Mouse (Mus musculus) heart, postnatal 10 days (tissue): ENCODE results near the gene Sh3kbp1. TPM values are rescaled to one million over a fixed set of nuclear protein-coding genes. Genes with fewer than 3 reads are reported as not detected.

Source experiments
- DNase-seq, 2 experiments: peaks; one replicate each; pipeline ENCODE4 v3.0.0; 2021
- intact Hi-C: fragments of 180-260 bp; cut with DNase I; formaldehyde crosslinking; loops from one replicate; pipeline ENCODE4 v1.15.1; 2025
- total RNA-seq, 2 experiments: library from RNA; stranded (reverse); gene quantifications; 2 replicates each; pipeline ENCODE4 v1.2.3; 2021

Sh3kbp1 gene
- total RNA-seq, 2 experiments from 2014 or later: 214 to 218 TPM

DNA sequence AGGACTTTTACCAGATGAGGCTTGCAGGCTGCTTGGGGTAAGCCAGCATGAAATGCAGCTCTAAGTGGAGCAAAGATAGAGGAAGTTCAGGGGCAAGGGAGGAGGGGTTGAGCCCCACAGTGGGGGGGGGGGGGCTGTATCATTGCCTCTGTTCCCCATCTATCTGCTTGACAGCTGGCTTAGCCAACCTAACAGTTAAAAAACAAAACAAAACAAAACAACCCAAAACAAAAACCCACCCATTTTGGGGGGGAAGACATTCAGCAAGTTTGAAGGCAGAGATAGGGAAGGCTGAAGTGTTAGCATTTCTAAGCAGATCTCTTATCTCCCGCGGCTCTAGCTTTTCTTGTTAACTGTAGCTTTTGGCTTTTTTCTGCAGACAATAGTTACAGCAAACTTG lies 49.2 kb downstream of the Sh3kbp1 start:
- DNase-seq: no peak
- intact Hi-C loops: no loop called here

DNA sequence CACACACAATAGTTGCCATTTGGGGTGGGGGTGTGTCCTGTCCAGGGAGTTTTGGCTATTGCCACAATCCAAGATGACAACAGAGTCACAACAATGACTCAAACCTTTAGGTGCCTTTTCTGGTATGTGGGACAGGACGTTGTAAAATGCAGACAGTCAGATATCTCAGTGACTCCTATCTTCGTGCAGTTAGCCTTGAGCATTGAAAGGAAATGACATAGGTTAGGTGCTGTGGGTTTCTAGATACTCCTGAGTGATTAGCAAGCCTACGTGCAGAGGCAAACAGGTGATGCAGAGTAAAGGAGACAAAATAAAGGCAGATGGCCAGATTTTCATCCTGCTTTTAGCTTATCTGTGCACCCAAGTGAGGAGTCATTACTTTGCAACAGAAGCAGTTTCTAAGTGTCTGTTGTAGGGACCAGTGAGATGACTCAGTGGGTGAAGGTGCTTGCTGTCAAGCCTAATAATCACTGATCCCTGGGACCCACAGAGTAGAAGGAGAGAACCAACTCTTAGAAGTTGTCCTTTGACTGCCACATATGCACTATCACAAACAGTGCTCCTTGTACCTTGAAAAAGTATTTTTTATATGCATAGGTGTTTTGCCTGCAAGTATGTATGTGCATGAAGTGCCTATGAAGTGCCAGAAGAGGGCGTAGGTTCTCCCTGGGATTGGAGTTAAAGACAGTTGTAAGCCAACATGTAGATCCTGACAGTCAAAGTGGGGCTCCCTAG lies 50.7 kb downstream of the Sh3kbp1 start:
- DNase-seq: no peak
- intact Hi-C loops: no loop called here

DNA sequence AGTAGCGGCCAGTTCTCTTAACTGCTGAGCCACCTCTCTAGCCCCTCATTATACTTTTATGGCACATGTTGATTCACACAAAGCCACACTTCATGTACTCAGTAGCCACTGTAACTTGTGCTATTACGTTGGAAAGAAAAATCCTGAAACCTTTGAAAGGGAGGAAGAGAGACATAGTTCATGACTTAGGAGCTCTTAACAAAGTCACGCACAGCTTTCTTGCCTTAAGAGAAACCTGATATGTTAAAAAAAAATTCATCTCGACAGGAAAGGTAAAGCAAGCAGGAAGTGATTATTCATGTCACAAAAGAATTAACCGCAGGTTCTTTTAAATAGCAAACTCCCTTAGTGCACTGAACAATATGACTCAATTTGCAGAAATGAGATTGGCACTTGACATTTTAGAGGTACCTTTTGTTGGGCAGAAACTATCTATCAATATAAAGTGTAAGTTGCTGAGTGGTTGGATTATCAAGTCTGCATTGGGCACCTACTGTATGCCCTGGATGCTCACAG lies 51.3 kb downstream of the Sh3kbp1 start:
- no peak for DNase-seq
- intact Hi-C loops: no loop called here

DNA sequence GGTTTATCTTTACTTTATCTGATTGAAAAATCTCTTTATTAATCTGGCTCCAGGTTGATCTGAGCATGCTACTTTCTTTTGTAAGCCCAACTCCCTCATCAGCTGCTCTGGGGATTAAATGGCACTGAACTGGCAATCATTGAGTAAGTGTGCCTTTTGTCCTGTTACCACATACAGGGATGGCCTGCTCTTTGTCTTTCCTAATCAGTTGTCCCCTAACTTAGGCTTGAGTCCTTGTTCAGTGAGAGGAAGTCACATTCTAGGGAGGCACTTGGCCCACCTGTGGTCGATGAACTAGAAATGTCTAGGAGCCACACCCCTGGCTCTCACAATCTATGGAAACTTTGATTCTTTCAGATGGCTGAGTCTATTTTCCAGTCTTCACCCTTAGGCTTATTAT lies 58.4 kb downstream of the Sh3kbp1 start:
- no peak for DNase-seq
- intact Hi-C loops: no loop called here

DNA sequence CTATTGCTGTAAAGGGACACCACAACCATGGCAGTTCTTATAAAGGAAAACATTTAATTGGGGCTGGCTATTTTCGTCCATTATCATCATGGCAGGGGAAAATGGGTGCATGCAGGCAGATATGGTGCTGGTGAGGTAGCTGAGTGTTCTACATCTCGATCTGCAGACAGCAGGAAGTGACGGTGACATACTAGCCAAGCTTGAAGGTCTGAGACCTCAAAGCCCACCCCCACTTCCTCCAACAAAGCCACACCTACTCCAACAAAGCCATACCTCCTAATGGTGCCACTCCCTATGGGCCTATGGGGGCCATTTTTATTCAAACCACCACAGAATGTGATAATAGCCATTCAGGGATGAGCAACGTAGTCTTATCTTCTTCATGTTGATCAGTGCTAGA lies 59.8 kb downstream of the Sh3kbp1 start:
- DNase-seq: no peak
- intact Hi-C loops: no loop called here

DNA sequence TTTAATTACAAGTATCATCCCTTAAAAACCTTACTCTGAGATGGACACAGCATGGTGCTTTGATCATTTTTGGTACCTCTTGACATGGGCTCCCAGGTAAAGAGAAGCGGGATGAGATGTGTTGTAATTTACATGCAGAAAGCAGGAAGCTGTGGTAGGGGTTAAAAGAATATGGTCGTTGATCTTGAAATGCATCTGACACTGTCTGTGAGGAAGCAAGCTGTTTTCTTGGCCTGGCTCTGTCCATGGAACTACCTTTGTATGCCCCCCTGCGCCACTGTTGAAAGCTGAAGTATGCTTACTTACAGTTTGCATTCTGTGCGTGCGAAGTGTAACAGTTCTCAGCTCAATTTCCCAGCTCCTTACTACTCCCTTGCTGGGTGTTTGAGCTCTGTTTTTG lies 61.6 kb downstream of the Sh3kbp1 start:
- intact Hi-C loops: no loop called here
- no peak for DNase-seq

DNA sequence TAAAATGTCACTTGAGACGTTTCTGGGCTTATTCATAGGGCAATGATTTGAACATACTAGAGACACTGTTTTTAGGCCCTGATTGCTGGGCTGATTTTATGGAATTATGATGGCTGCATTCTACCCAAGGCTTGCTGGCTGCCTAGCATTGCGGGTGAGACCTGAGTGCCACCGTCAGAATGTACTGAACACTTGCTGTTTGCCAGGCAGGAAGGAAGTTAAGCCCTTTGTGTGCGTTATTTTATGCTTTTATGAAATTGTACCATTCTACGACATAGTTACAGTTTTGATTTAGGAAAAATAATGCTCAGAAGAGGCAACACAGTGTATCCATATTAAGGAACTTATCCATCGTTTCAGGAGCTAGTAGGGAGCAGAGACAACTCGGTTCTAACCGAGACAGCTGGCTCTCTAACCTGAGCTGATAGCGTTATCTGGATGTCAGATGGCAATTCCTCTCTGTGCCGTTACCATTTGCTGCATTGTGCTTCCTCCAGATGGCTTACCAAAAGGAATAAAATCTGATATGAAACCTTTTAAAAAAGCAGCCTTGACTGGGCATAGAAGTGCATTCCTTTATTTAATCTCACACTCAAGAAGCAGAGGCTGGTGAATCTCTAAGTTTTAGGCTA lies 62.8 kb downstream of the Sh3kbp1 start:
- no peak for DNase-seq
- intact Hi-C loops: no loop called here

DNA sequence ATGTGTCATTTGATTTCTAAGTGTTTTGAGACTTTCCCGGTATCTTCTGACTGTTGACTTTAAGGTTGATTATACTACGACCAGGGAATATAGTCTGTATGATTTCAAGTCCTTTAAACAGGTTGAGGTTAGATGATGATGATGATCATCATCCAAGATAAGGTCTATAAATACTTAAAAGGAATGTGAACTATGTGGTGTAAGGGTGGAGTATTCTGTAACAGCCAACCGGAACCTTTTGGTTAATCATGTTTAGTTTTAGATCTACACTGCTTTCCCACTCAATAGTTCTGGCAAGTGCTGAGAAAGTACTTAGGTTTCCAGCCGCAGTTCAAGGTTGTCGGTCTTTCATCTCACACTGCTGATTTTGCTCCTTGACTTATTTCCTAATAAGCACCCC lies 66.1 kb downstream of the Sh3kbp1 start:
- DNase-seq: no peak
- intact Hi-C loops: no loop called here

DNA sequence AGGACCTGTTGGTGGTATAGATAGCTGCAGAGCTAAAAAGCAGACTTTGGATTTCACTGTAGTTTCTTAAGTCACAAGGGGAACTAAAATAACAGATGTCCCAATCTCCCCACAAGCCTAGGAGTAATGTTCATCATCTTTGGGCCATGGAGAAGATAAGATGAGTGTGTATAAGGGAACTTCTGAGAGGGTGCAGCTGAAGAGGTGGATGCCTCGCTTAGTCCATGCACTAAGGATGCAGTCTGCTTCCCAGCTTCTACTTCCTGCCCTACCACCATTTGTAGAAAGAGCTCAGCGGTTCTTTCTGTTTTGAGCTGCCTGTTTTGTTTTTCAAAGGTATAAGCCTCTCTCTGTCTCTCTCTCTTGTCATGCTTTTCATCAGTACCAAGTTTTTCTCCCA lies 69.5 kb downstream of the Sh3kbp1 start:
- DNase-seq: no peak
- intact Hi-C loops: no loop called here

DNA sequence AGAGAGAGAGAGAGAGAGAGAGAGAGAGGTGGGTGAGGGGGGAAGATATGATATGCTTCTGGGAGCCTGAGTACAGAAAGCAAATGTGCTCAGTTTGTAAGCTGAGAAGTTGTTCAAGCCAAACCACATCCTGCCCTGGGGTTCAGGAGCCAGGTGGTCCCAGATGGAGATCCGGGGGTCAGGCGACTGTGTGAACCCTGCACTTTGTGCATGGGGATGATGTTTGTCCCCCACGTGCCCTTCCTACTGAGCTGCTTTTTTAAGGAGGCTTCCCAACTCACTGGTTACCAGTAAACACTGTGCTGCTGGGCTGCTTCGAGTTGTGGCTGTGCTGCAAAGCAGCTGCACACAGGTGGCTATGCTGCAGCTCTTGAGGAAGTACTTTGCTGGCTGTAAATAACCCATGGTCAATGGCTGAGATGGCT lies 70.0 kb downstream of the Sh3kbp1 start:
- peak; percentile 22 to 30 for DNase-seq
- intact Hi-C loops: no loop called here

DNA sequence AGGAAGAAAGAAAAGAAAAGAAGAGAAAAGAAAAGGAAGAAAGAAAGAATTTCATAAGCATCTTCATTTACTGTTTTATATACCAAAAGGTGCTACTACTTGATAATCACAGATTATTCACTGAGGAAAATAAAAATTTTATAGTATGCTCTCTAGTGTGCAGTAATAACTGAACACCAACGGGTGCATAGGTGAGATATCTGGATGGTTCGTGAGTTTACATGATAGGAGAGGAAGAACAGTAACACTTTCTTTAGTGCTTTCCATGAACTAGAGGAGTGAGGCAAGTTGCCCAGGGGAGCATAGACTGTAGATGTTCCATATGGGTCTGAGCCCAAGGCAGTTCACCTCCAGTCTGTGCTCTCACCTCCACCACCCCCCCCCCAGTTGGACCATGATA lies 75.8 kb downstream of the Sh3kbp1 start:
- no peak for DNase-seq
- intact Hi-C loops: no loop called here

DNA sequence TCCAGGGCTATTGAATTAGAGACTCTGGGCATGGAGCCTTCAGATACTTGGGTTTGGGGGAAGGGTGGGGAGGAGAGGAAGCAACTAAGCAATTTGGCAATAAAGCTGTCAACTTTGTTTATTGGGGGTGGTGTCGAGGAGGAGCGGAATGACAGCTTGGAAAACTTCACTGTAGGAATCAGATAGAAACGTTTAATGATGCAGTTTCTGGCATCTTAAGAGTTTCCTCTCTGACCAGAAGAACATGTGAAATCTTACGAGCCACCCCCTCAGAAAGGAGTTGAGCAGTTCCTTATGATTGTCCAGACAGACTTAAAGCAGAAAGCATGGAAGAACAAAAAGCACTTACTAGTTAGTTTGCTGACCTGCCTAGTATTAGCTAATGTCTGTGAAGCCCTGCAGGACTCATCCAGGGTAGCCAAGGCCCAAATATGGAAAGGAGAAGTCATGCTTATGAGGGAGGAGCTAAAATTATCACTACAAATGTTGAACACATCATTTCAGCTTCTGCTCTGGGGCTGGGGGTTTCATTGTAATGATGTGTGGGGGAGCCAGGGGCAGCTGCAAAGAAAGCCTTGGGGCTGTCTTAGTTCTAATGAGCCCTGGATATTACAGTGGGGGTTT lies 77.4 kb downstream of the Sh3kbp1 start:
- no peak for DNase-seq
- intact Hi-C loops: loop anchor here (5.0 kb wide), 1 partner anchor 77 kb away; the partner anchor contains the start of gene Sh3kbp1

DNA sequence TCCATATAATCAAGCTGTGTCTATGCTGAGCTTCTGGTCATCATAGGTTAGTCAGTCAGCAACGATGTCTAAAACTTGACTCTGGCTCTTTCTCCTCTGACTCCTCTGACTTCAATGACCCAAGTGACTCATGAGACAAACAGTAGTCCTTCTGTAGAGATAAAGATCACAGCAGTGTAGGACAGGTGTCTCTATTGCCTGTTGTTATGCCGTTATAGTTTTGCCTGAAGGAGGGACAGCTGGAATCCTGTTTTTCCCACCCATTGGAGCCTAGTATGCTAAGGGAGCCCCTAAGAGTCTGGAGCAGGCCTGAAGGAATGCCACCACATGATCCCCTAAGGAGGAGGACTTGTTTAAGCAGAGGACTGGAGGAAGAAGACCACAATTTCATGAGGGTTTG lies 78.3 kb downstream of the Sh3kbp1 start:
- intact Hi-C loops: loop anchor here (5.0 kb wide), 1 partner anchor 78 kb away; the partner anchor contains the start of gene Sh3kbp1
- no peak for DNase-seq

DNA sequence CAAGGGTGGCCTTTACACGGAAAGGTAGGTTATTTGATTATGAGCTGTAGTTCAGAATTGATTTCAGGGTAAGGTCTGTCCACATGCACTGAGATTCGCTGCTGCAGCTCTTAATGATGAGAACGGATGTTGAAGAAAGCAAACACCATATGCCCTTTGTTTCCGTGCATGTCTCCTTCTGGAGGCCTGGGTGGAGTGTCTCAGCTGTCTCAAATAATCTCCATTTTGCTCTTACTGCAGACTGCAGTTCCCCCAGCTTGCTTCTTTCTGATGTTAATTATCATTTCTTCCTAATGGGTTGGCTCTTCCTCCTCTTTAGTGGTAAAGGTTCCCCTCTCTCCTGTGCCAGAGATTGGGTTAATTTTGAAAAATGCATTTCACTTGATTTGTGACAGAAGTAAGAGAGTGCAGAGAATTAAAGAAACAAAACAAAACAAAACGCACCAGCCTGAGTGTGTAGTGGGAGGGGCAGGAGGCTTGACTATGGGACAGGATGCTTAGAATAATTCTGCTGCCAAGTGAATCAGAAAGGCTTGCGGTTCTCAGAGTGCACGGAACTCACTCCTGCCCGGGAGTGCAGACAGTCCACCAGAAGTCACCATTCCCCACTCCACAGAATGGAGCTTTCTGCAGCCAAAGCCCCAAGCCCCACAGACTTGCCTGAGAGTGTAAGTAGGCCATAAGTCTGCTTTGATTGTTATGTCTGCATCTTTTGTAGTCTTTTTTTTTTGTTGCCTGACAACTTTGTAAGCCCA lies 81.2 kb downstream of the Sh3kbp1 start:
- DNase-seq: peak; percentile 16 to 34
- intact Hi-C loops: loop anchor here (5.0 kb wide), 1 partner anchor 81 kb away; the partner anchor contains the start of gene Sh3kbp1

DNA sequence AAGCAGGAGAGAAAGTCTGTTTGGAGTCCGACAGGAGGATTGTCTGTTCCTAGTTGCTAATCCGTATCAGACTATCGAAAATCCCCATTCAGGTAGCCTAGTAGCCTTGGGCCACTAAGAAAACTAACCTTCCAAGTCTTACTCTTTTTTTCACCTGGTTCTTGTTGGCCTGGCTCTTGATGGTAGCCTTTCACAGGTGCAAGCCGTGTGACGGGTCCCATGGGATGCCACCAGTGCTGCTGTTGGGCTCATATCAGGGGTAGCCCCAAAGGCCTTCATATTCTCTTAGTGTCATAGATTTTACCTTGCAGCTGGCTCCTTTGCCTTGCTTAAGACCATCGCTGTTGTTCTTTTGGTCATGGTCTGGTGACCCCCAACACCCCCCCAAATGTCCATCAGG lies 82.2 kb downstream of the Sh3kbp1 start:
- DNase-seq: no peak
- intact Hi-C loops: loop anchor here (5.0 kb wide), 1 partner anchor 82 kb away; the partner anchor contains the start of gene Sh3kbp1

DNA sequence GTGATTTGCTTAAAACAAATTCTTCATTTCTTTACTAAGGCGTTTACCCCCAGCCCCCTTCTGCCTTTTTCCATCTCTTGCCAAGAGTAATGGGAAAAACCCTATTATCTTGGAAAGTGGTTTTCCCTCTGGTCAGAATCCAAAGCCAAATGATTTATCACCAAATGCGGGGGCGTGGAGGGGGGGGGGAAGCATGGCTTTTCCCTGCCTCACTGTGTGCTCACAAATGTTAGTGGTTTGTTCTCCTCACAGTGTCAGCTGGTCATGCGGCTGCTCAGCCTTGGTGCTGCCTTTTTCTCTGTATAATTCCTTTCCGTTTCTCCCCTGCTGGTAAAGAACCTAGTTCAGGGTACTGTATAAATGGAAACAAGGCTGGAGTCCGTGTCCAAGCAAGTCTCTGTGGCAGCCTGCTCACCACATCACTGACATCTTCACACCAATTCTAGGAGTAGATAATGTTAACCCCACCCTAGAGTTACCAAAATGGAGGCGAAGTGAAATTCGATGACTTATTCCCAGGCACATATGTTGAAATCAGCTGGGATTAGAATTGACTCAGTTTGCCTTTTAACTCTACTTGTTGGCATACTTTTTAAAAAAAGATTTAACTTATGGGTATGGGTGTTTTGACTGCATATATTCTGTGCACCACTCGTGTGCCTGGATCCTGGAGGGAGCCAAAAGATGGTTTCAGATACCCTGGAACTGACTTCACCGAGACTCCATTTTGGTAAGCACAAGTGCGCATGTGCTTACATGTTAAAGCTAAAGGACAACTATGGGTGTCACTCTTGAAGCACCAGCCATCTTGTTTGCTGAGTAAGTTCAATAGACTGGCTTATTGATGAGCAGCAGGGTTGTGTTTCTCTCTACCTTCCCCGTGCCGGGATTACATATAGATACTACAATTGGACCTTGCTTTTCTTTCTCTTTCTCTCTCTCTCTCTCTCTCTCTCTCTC lies 84.3 kb downstream of the Sh3kbp1 start:
- intact Hi-C loops: no loop called here
- DNase-seq: no peak

DNA sequence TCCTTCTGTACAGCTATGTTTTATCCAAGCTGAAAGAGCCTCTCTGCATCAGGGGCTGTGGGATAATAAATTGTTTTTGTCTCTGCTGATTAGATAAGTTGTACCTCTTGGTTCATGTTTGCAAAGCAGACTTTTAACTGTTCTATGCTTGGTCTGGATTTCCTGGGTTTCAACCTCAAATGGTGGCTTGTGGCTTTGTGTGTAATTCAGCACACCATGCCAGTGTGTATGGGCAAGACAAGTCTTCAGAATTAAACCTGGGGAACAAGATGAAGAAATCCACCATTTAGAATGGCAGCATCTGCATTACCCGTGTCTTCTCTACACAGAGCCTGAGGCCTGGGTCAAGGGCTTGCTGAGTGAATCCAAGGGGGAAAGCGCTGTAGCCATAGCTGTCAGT lies 86.1 kb downstream of the Sh3kbp1 start:
- no peak for DNase-seq
- intact Hi-C loops: no loop called here

DNA sequence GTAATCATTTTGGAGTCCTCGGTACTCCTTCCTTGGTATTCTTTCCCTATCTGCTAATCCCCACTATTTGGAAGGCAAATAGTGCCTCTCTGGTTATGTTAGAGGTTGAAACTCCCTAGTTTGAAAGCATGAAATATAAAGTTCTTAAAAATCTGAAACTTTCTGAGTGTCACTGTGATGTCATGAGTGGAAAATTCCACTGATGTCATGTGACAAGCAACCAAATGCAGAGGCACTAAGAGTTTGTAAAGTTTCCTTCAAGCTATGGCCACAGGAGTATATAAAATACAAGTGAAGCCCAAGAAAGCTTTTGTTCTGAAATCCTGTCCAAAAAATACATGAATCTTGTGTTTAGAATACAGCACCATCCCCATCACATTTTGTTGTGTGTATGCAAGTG lies 94.3 kb downstream of the Sh3kbp1 start:
- DNase-seq: no peak
- intact Hi-C loops: no loop called here

DNA sequence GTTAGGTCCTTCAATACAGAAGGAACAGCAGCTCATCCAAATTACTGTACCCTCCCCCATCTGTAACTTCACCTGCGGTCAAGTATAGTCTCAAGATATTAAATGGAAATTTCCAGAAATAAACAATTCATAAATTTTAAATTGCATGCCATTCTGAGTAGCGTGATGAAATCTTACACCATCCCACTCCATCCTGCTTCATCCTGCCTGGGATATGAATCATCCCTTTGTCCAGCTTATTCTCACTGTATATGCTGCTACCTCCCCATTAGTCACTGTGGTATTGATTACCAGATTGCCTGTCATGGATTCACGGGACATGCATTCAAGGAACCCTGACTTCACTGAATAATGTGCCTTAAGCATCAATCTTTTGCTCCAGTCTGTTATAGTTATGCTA lies 104.3 kb downstream of the Sh3kbp1 start:
- DNase-seq: no peak
- intact Hi-C loops: no loop called here

DNA sequence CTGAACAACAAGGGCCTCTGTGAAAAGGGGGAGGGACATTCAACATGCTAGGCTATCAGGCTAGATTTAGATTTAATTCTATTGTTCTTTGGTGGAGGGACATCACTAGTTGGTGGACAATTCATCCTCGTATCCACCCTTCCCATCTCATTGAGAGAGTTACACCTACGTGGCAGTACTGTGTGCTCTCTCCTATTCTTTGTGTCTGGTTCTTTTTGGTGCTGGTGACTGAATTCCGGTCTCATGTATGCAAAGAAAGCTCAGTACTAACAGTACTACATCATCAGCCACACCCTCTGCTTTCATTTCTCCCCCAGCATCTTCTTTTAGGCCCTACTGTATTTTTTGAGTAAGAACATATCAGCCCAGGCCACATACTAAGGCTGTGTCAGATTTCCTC lies 105.8 kb downstream of the Sh3kbp1 start:
- intact Hi-C loops: no loop called here
- no peak for DNase-seq
